In genomic region chr1:86650272-86650671, GRCm38 (mm10) we compare ENCODE assay signal across 9 mouse cellular contexts. TPM values are rescaled to one million over a fixed set of nuclear protein-coding genes. Genes with fewer than 3 reads are reported as not detected.
DNase-seq lines count a peak whose midpoint lies in the region; ATAC-seq and TF ChIP-seq lines count a peak whose summit lies in the region.
"Had no signal": no experiment of that assay in that cellular context is flagged by ENCODE, and none has a peak within 500 bp of the region (broad histone marks: within the 10 kb centered on the region; RNA-seq: fewer than 3 reads in every experiment).

No protein-coding gene starts in this region.

- H3K4me2 ChIP-seq in hindbrain, embryonic 14.5 days (replicated peaks): no peak overlapping the region
- no peak overlapping the region for H3K4me2 ChIP-seq in midbrain, postnatal 0 days (ENCODE audit: low read depth, low read length, poor library complexity, severe bottlenecking)
- no peak overlapping the region for H3K4me2 ChIP-seq in stomach, postnatal 0 days (replicated peaks; ENCODE audit: low read depth)
- H3K4me2 ChIP-seq: lung, embryonic 15.5 days had no signal

- intact Hi-C loops in heart, adult 2 months (cut with DNase I): loop anchor here (1.0 to 5.0 kb wide), 2 partner anchors 391 to 537 kb away; no protein-coding TSS in a partner anchor
- intact Hi-C loops in left cerebral cortex, postnatal 14 days (cut with DNase I): loop anchor here (5.0 kb wide), 2 partner anchors 392 to 537 kb away; no protein-coding TSS in a partner anchor

- H3K9me3 ChIP-seq in hindbrain, embryonic 14.5 days (ENCODE audit: control insufficient read depth, low read length): no peaks in the 10 kb centered on the region
- H3K9me3 ChIP-seq in midbrain, postnatal 0 days (ENCODE audit: low read length): no peaks in the 10 kb centered on the region
- no peaks in the 10 kb centered on the region for H3K9me3 ChIP-seq in stomach, postnatal 0 days (ENCODE audit: control insufficient read depth, low read length)
- H3K9me3 ChIP-seq: lung, embryonic 15.5 days had no signal

- H3K27ac ChIP-seq in heart, adult 2 months: no peak overlapping the region
- H3K27ac ChIP-seq in hindbrain, embryonic 14.5 days: no peak overlapping the region
- H3K27ac ChIP-seq in midbrain, postnatal 0 days (ENCODE audit: low read depth, low read length): no peak overlapping the region
- no peak overlapping the region for H3K27ac ChIP-seq in stomach, postnatal 0 days (replicated peaks)
- H3K27ac ChIP-seq: lung, embryonic 15.5 days had no signal

- no peak for TF ChIP-seq POLR2A in heart, adult 2 months (IDR thresholded peaks at IDR 0.05; ENCODE audit: insufficient read depth, low read depth, low read length)

- no peaks in the 10 kb centered on the region for H3K4me1 ChIP-seq in heart, adult 2 months (ENCODE audit: control insufficient read depth, insufficient read depth, low read length)
- H3K4me1 ChIP-seq in hindbrain, embryonic 14.5 days (replicated peaks; ENCODE audit: control insufficient read depth, insufficient read depth, low read length): no peaks in the 10 kb centered on the region
- no peaks in the 10 kb centered on the region for H3K4me1 ChIP-seq in midbrain, postnatal 0 days (ENCODE audit: insufficient read depth, low read length)
- no peaks in the 10 kb centered on the region for H3K4me1 ChIP-seq in stomach, postnatal 0 days (replicated peaks; ENCODE audit: control insufficient read depth, insufficient read depth)
- H3K4me1 ChIP-seq: lung, embryonic 15.5 days had no signal

- TF ChIP-seq CTCF in heart, adult 2 months (IDR thresholded peaks at IDR 0.05): peak; percentile 95
- TF ChIP-seq CTCF in midbrain, postnatal 0 days (IDR thresholded peaks at IDR 0.05): peak; percentile 91
- peak; percentile 94 for TF ChIP-seq CTCF in stomach, postnatal 0 days (IDR thresholded peaks at IDR 0.05; ENCODE audit: low read depth)

- no peak for ATAC-seq in hindbrain, embryonic 14.5 days (ENCODE audit: low FRiP score)
- no peak for ATAC-seq in midbrain, postnatal 0 days (ENCODE audit: low FRiP score)
- ATAC-seq in stomach, postnatal 0 days (ENCODE audit: low FRiP score, low TSS enrichment): no peak

- H3K36me3 ChIP-seq in heart, adult 2 months (ENCODE audit: control insufficient read depth, insufficient read depth, low read length): no peaks in the 10 kb centered on the region
- H3K36me3 ChIP-seq in hindbrain, embryonic 14.5 days (replicated peaks; ENCODE audit: control insufficient read depth, insufficient read depth): no peaks in the 10 kb centered on the region
- H3K36me3 ChIP-seq in midbrain, postnatal 0 days (ENCODE audit: insufficient read depth, low read length): no peaks in the 10 kb centered on the region
- H3K36me3 ChIP-seq in stomach, postnatal 0 days (ENCODE audit: control insufficient read depth, insufficient read depth, low read length): no peaks in the 10 kb centered on the region
- H3K36me3 ChIP-seq: lung, embryonic 15.5 days had no signal

- 21% methylated on average over 6 of the region's 6 CpGs for WGBS in heart, adult 2 months
- WGBS in hindbrain, embryonic 14.5 days: 15% methylated on average over 6 of the region's 6 CpGs
- 24% methylated on average over 6 of the region's 6 CpGs for WGBS in midbrain, postnatal 0 days
- 21% methylated on average over 6 of the region's 6 CpGs for WGBS in stomach, postnatal 0 days

- H3K4me3 ChIP-seq in heart, adult 2 months: no peak overlapping the region
- H3K4me3 ChIP-seq in hindbrain, embryonic 14.5 days (replicated peaks; ENCODE audit: low read length): no peak overlapping the region
- H3K4me3 ChIP-seq in midbrain, postnatal 0 days (ENCODE audit: low read depth, low read length): no peak overlapping the region
- H3K4me3 ChIP-seq in stomach, postnatal 0 days (ENCODE audit: low read depth, low read length): no peak overlapping the region
- H3K4me3 ChIP-seq: lung, embryonic 15.5 days had no signal

- H3K27me3 ChIP-seq in heart, adult 2 months (ENCODE audit: control insufficient read depth, insufficient read depth, low read length): no peaks in the 10 kb centered on the region
- H3K27me3 ChIP-seq in hindbrain, embryonic 14.5 days (ENCODE audit: control insufficient read depth, insufficient read depth, low read length): no peaks in the 10 kb centered on the region
- H3K27me3 ChIP-seq in midbrain, postnatal 0 days (ENCODE audit: insufficient read depth, low read length): no peaks in the 10 kb centered on the region
- H3K27me3 ChIP-seq in stomach, postnatal 0 days (ENCODE audit: control insufficient read depth, insufficient read depth, low read length): no peaks in the 10 kb centered on the region
- H3K27me3 ChIP-seq: lung, embryonic 15.5 days had no signal

- no peaks in the 10 kb centered on the region for H3K79me2 ChIP-seq in heart, adult 2 months (replicated peaks; ENCODE audit: control insufficient read depth, insufficient read depth, low read length)

- 0 out of 2 replicates have a peak, but pooled peaks have one; percentile 18 for TF ChIP-seq EP300 in heart, adult 2 months (IDR thresholded peaks at IDR 0.05; ENCODE audit: insufficient read depth, low read depth, low read length)
- TF ChIP-seq EP300 in stomach, postnatal 0 days (optimal IDR thresholded peaks at IDR 0.05): no peak

- DNase-seq in heart, adult 2 months: peak; percentile 26 to 68
- DNase-seq in heart, adult 8-10 months (ENCODE audit: low spot score): no peak
- peak; percentile 54 for DNase-seq in T-cell, adult 2 months (ENCODE audit: low spot score)
- DNase-seq in cerebellum, postnatal 14 days: peak; percentile 88 to 90
- peak; percentile 80 for DNase-seq in hindbrain, embryonic 14.5 days (ENCODE audit: low spot score)
- DNase-seq in left cerebral cortex, postnatal 14 days (ENCODE audit: low spot score in 2 of 2): peak; percentile 60 to 77
- peak; percentile 69 for DNase-seq in midbrain, postnatal 0 days (ENCODE audit: low spot score)
- DNase-seq in stomach, postnatal 0 days (ENCODE audit: low spot score): peak; percentile 81

- H3K9ac ChIP-seq in heart, adult 2 months (ENCODE audit: low read depth, low read length): no peak overlapping the region
- H3K9ac ChIP-seq in hindbrain, embryonic 14.5 days: no peak overlapping the region
- H3K9ac ChIP-seq in midbrain, postnatal 0 days (replicated peaks; ENCODE audit: low read length, poor library complexity, severe bottlenecking): no peak overlapping the region
- no peak overlapping the region for H3K9ac ChIP-seq in stomach, postnatal 0 days (ENCODE audit: low read length)
- H3K9ac ChIP-seq: lung, embryonic 15.5 days had no signal

RNA-seq across cellular contexts. Expression of gene Nppc, which starts 20.1 kb away (rescaled TPM):
- not detected for total RNA-seq in heart, adult 2 months (2021)
- polyA plus RNA-seq in heart, adult 2 months (2012; rRNA removed): 0.14 TPM in 1 of 2 replicates, not detected in the other
- under 1 TPM in 3 of 4 experiments, not detected in 1; 0.31 to 0.44 (median 0.44) TPM for total RNA-seq in heart, adult 8-10 months (2022)
- 16.3 and 18.1 TPM in 2 replicates for polyA plus RNA-seq in hindbrain, embryonic 14.5 days (2014; fragmentation: Nextera tagmentation; extraction: Ambion mirVana)
- total RNA-seq in left cerebral cortex, postnatal 14 days (2021): 10 to 100 TPM; 12.5 to 15.0 TPM
- 6.3 and 6.6 TPM in 2 replicates for total RNA-seq in midbrain, postnatal 0 days (2014; rRNA removed)
- polyA plus RNA-seq in midbrain, postnatal 0 days (2015; fragmentation: Nextera tagmentation; extraction: Ambion mirVana): 4.3 and 6.5 TPM in 2 replicates
- polyA plus RNA-seq in stomach, postnatal 0 days (2015; fragmentation: Nextera tagmentation; extraction: Ambion mirVana): 3.5 and 4.1 TPM in 2 replicates

RNA-seq across cellular contexts. Expression of gene Dis3l2, which starts 53.3 kb away (rescaled TPM):
- total RNA-seq in heart, adult 2 months (2021): 10 to 100 TPM in 1 of 2 experiments, 1 to 10 TPM in 1; 9.0 to 10.2 TPM
- polyA plus RNA-seq in heart, adult 2 months (2012; rRNA removed): 7.8 and 11.1 TPM in 2 replicates
- total RNA-seq in heart, adult 8-10 months (2022): 10 to 100 TPM in 3 of 4 experiments, 1 to 10 TPM in 1; 9.5 to 12.4 (median 11.7) TPM
- 38.5 and 38.9 TPM in 2 replicates for polyA plus RNA-seq in hindbrain, embryonic 14.5 days (2014; fragmentation: Nextera tagmentation; extraction: Ambion mirVana)
- total RNA-seq in left cerebral cortex, postnatal 14 days (2021): 10 to 100 TPM; 24.5 to 26.4 TPM
- 45.7 and 52.5 TPM in 2 replicates for total RNA-seq in midbrain, postnatal 0 days (2014; rRNA removed)
- polyA plus RNA-seq in midbrain, postnatal 0 days (2015; fragmentation: Nextera tagmentation; extraction: Ambion mirVana): 33.3 and 33.5 TPM in 2 replicates
- polyA plus RNA-seq in stomach, postnatal 0 days (2015; fragmentation: Nextera tagmentation; extraction: Ambion mirVana): 12.3 and 13.4 TPM in 2 replicates
